Mouse (Mus musculus) embryonic facial prominence, embryonic 10.5 days (tissue): ENCODE data around the gene Lsm2. TPM values are rescaled to one million over a fixed set of nuclear protein-coding genes. Genes with fewer than 3 reads are reported as not detected.

Experiments used
- DNase-seq: peaks from one replicate; pipeline ENCODE4 v3.0.0-alpha.2; 2017; ENCODE audit warnings: low spot score
- H3K27ac ChIP-seq: fragments of 300-500 bp; sonication (generic); replicated peaks from 2 replicates; pipeline ENCODE4 v1.5.1; 2016; ENCODE audit warnings: mild to moderate bottlenecking
- H3K27me3 ChIP-seq: fragments of 300-500 bp; sonication (generic); replicated peaks from 2 replicates; pipeline ENCODE4 v1.6.1; 2016; ENCODE audit warnings: low read depth, mild to moderate bottlenecking; ENCODE audit not compliant: poor library complexity, severe bottlenecking
- H3K36me3 ChIP-seq: fragments of 300-500 bp; sonication (generic); replicated peaks from 2 replicates; pipeline ENCODE4 v1.6.1; 2016; ENCODE audit warnings: mild to moderate bottlenecking, moderate library complexity
- H3K4me1 ChIP-seq: fragments of 300-500 bp; sonication (generic); 2 replicates; pipeline ENCODE4 v1.6.1; 2016
- H3K4me3 ChIP-seq: fragments of 300-500 bp; sonication (generic); 2 replicates; pipeline ENCODE4 v1.5.1; 2016; ENCODE audit warnings: mild to moderate bottlenecking, moderate library complexity
- H3K9me3 ChIP-seq: fragments of 300-500 bp; sonication (generic); 2 replicates; pipeline ENCODE4 v1.6.1; 2016; ENCODE audit warnings: mild to moderate bottlenecking
- WGBS: fragments of 180-500 bp; shearing (Covaris S2); methylation state at CpG from one replicate; pipeline ENCODE4 v1.1.7; 2016; 5-methylcytosine and 5-hydroxymethylcytosine counted together
- polyA plus RNA-seq: library from polyadenylated mRNA; unstranded; fragments of >200 nt; fragmentation: Nextera tagmentation; extraction: Ambion mirVana; gene quantifications from 2 replicates; pipeline ENCODE4 v1.2.1, GENCODE M21; 2016

Gene Lsm2
- polyA plus RNA-seq, 1 experiment from 2014 or later, result 339 TPM

DNA sequence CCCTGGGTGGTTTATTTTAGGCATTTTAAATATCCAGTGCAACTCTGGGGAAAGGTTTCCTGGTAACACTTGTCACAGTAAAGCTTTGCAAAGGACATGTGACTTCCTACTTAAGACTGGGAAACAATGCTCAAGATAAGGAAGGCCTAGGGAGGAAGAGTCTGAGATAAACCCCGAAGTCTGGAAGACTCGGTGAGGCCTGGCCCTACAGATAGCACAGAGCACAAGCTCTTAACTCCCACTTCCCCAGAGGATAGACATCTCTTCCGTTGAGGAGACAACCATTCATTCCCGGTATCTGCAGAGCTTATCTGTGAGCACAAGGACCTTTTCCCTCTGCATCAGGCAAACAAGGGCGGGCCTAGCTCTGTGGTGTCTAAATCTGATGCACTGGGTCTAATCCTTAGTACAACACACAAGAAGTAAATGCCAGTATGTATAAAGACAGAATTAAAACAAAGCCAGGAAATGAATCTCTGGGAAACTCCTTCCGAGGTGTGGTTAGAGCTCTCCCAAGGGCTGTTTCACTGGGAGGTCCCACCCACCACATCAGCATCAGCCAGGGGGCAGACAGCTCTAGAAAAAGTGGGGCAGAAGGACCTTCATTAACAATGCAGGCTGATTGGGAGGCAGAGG, 40.3 kb downstream of the Lsm2 start:
- peak overlapping the region; percentile 78 for H3K27ac ChIP-seq
- H3K4me3 ChIP-seq, result peak overlapping the region; percentile 41
- H3K4me1 ChIP-seq, result peaks cover 51% of the 10 kb centered on the region
- 68% methylated on average over 6 of the region's 6 CpGs for WGBS
- H3K9me3 ChIP-seq, result no peaks in the 10 kb centered on the region
- no peaks in the 10 kb centered on the region for H3K27me3 ChIP-seq
- peaks cover 14% of the 10 kb centered on the region for H3K36me3 ChIP-seq
- DNase-seq, result no peak

- Histone ChIP-seq H3K36me3 (peaks cover 7% of the 10 kb centered on the region), H3K9me3 (no peaks in the 10 kb centered on the region), H3K4me3 (no peak overlapping the region), H3K4me1 (peaks cover 57% of the 10 kb centered on the region), H3K27me3 (no peaks in the 10 kb centered on the region), H3K27ac (no peak overlapping the region)
- DNase-seq, result no peak
- 94% methylated on average over 8 of the region's 8 CpGs for whole genome bisulfite sequencing
Measured at GRCm38 (mm10) chr17:35022541-35023060, 40.9 kb downstream of the Lsm2 start.

GRCm38 (mm10) chr17:35023221-35023620, 41.6 kb downstream of the Lsm2 start:
- no peak for DNase-seq
- no peaks in the 10 kb centered on the region for H3K27me3 ChIP-seq
- H3K4me1 ChIP-seq, result peaks cover 63% of the 10 kb centered on the region
- peak overlapping the region; percentile 26 for H3K27ac ChIP-seq
- H3K4me3 ChIP-seq, result no peak overlapping the region
- peaks cover 4% of the 10 kb centered on the region for H3K36me3 ChIP-seq
- H3K9me3 ChIP-seq, result no peaks in the 10 kb centered on the region
- WGBS, result 84% methylated on average over 5 of the region's 5 CpGs

- H3K27ac ChIP-seq, result no peak overlapping the region
- peaks cover 2% of the 10 kb centered on the region for H3K36me3 ChIP-seq
- no peak for DNase-seq
- H3K9me3 ChIP-seq, result no peaks in the 10 kb centered on the region
- H3K27me3 ChIP-seq, result 0 out of 2 replicates have a peak, but pooled peaks cover under 1% of the 10 kb centered on the region
- 67% methylated on average over 4 of the region's 4 CpGs for WGBS
- peaks cover 68% of the 10 kb centered on the region for H3K4me1 ChIP-seq
- no peak overlapping the region for H3K4me3 ChIP-seq
Measured at GRCm38 (mm10) chr17:35023756-35024155, 42.1 kb downstream of the Lsm2 start.

DNA sequence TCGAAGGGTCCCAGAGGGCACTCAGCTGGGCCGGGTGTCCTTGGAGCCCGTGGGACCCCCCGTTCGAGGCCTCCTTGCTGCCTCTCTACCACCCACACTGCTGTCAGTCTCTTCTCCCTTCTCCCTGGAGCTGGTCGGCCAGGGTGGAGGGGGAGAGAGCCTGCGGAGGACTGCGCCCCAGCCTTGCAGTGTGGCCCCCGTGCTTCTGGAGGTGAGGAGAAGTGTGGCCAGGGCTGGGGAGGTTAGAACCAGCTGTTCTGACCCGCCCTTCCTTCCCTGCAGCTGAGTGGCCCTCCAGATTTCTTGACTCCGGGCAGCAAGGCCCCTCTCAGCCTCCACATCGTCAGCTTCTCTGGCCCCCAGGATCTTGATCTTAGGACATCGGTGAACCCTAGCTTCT, 42.6 kb downstream of the Lsm2 start:
- no peak for DNase-seq
- Histone ChIP-seq H3K4me3 (peak overlapping the region; percentile 17; the same call in 1 of the 2 replicates), H3K9me3 (no peaks in the 10 kb centered on the region), H3K27me3 (0 out of 2 replicates have a peak, but pooled peaks cover 3% of the 10 kb centered on the region), H3K36me3 (no peaks in the 10 kb centered on the region; the same call in 1 of the 2 replicates), H3K27ac (peak overlapping the region; percentile 59; the same call in 1 of the 2 replicates), H3K4me1 (peaks cover 73% of the 10 kb centered on the region)
- 79% methylated on average over 13 of the region's 13 CpGs for WGBS

DNA sequence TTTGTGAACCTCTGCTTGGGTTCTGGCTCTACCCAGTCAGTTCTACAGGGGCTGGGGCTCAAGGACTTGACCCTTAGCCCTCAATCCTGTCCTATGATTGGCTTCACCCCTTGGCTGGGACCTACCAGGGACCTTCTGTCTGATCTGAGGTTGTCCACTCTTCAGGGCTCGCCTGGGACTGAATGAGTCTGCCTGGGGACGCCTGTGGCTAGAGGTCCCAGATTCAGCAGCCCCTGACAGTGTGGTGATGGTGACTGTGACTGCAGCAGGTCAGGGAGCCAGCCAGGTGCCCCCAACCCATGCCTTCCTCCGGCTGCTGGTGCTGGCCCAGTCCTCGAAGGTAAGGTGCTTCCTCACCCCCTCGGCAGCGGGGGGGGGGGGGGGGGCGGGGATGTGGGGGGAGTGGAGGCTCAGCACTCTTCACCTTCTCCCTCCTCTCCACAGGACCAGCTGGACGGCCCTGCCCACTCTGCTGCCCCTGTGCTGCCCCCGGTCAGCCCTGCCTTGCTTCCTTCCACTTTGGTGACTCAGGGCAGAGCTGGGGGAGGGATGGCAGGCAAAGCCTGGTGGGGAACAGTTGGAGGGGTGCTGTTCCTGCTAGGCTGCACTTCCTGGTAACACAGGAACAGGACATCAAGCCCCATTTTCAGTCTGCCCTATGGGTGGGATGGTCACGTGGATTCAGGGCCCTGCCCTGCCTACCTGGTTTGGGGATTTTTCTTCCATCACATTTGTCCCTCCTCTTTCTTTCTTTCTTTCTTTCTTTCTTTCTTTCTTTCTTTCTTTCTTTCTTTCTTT, 43.2 kb downstream of the Lsm2 start:
- Histone ChIP-seq H3K27ac (peak overlapping the region; percentile 59), H3K27me3 (0 out of 2 replicates have a peak, but pooled peaks cover 3% of the 10 kb centered on the region), H3K9me3 (no peaks in the 10 kb centered on the region), H3K4me1 (peaks cover 79% of the 10 kb centered on the region), H3K36me3 (no peaks in the 10 kb centered on the region), H3K4me3 (peak overlapping the region; percentile 9; the same call in 1 of the 2 replicates)
- DNase-seq, result no peak
- 64% methylated on average over 8 of the region's 10 CpGs for WGBS

GRCm38 (mm10) chr17:35026206-35026605, 44.5 kb downstream of the Lsm2 start:
- H3K4me3 ChIP-seq, result no peak overlapping the region
- DNase-seq, result no peak
- 85% methylated on average over 5 of the region's 5 CpGs for WGBS
- H3K4me1 ChIP-seq, result peaks cover 84% of the 10 kb centered on the region
- 0 out of 2 replicates have a peak, but pooled peaks cover 3% of the 10 kb centered on the region for H3K27me3 ChIP-seq
- no peaks in the 10 kb centered on the region for H3K36me3 ChIP-seq
- H3K27ac ChIP-seq, result peak overlapping the region; percentile 48
- H3K9me3 ChIP-seq, result no peaks in the 10 kb centered on the region

GRCm38 (mm10) chr17:35027277-35028068, 45.8 kb downstream of the Lsm2 start, which contains the start of gene Sapcd1:
TSS of gene Sapcd1 (minus strand) at chr17:35028016.
- H3K9me3 ChIP-seq, result no peaks in the 10 kb centered on the region
- peak; percentile 53 for DNase-seq
- H3K4me3 ChIP-seq, result peak within 1 kb of the TSS; percentile 35
- peaks cover 74% of the 10 kb centered on the region for H3K4me1 ChIP-seq
- peak within 1 kb of the TSS; percentile 81 for H3K27ac ChIP-seq
- whole genome bisulfite sequencing, result 45% methylated on average over 13 of the region's 13 CpGs
- H3K36me3 ChIP-seq, result no peaks in the 10 kb centered on the region
- H3K27me3 ChIP-seq, result 0 out of 2 replicates have a peak, but pooled peaks cover 3% of the 10 kb centered on the region

DNA sequence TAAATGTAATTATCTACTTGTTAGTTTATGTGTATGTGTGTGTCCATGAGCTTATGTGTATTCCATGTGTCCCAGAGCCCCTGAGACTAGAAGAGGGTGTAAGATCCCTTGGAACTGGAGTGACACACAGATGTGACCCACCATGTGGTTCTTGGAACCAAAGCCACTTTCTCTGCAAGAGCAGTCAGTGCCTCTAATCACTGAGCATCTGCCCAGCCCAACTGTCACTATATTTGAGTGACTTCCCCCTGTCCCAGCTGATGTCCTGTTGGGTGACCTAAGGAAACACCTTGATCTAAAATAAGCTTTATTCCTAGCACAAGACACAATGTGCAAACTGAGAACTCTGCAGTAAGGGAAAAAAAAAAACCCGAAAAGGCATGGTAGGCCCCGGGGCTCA, 46.7 kb downstream of the Lsm2 start:
- WGBS, result 86% methylated on average over 2 of the region's 2 CpGs
- H3K4me1 ChIP-seq, result peaks cover 72% of the 10 kb centered on the region
- H3K27me3 ChIP-seq, result 0 out of 2 replicates have a peak, but pooled peaks cover 3% of the 10 kb centered on the region

DNA sequence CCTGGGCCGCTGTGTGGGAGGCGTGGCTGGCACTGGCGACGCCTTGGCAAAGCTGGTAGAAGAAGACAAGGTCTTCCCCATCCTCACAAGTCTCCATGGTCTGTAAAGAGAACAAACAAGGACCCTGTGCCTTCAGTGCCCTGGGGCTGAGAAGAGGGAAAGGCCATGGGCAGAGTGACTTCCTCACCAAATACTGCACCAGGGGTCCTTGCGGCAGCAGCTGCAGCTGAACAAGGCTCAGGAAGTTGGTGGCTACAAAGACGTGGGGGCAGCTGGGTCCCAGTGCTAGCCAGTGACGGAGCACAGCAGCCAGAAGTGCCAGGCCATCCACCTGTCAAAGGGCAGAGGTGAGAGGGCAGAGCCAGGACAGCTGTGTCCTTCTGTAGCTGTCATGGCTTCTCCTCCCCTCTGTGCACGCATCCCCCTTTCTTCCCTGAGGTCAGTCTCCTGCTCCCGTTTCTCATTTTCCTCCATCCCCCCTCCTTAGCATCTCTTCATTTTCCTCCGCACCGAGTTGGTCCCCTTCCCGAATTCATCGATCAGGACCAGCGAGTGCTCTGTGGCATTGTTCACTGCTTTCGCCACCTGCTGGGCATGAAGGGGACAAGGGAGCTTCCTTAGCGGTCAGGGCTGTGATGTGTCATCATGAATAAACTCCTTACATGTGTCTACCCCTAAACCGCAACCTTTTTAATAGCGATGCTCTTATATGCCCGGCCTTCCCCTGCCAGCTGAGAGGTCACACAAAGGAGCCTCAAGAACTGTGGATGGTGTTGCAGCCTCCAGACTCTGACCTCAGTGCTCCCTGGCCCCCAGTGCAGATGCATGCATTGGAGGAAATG, 48.2 kb downstream of the Lsm2 start:
- Histone ChIP-seq H3K4me1 (peaks cover 56% of the 10 kb centered on the region), H3K4me3 (no peak overlapping the region), H3K36me3 (no peaks in the 10 kb centered on the region), H3K27me3 (0 out of 2 replicates have a peak, but pooled peaks cover 3% of the 10 kb centered on the region), H3K27ac (peak overlapping the region; percentile 55), H3K9me3 (no peaks in the 10 kb centered on the region)
- peak; percentile 42 for DNase-seq
- WGBS, result 30% methylated on average over 19 of the region's 19 CpGs

More for the DNA sequence above, 46.7 kb downstream of the Lsm2 start:
- DNase-seq, result no peak
- Histone ChIP-seq H3K27ac (no peak overlapping the region), H3K36me3 (no peaks in the 10 kb centered on the region), H3K9me3 (no peaks in the 10 kb centered on the region), H3K4me3 (no peak overlapping the region)

DNA sequence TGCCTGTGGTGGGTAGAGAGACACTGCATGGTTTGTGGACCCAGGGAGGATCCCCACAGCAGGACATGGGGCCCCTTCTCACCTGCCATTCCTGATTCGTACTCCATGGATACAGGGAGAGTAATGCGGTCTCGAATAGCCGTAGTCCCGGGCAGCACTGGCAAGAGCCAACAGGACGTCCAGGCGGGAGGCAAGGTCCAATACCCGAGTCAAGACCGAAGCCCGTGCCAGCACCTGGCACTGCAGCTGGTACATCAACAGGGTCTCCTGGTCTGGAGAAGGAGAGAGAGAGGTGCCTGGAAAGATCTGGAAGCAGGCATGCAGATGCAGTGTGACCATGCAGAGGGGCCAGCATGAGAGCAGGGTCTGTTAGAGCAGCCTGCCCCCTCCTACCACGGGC, 49.6 kb downstream of the Lsm2 start:
- 92% methylated on average over 11 of the region's 11 CpGs for WGBS
- H3K9me3 ChIP-seq, result no peaks in the 10 kb centered on the region
- H3K27ac ChIP-seq, result no peak overlapping the region
- no peaks in the 10 kb centered on the region for H3K36me3 ChIP-seq
- H3K4me1 ChIP-seq, result peaks cover 45% of the 10 kb centered on the region
- DNase-seq, result no peak
- no peak overlapping the region for H3K4me3 ChIP-seq
- 0 out of 2 replicates have a peak, but pooled peaks cover 3% of the 10 kb centered on the region for H3K27me3 ChIP-seq
